Mouse (Mus musculus) neural tube, embryonic 13.5 days (tissue): Measurements from ENCODE around the gene Olfr1265. TPM values are rescaled to one million over a fixed set of nuclear protein-coding genes. Genes with fewer than 3 reads are reported as not detected.

ENCODE experiments used
- ATAC-seq: fragments of 200-750 bp; cut with Nextera tagmentation; 2 replicates; pipeline ENCODE4 v1.8.0; 2017; ENCODE audit warnings: low read depth, mild to moderate bottlenecking, moderate TSS enrichment, moderate library complexity
- H3K27ac ChIP-seq: fragments of 300-500 bp; sonication (generic); replicated peaks from 2 replicates; pipeline ENCODE4 v1.5.1; 2015; ENCODE audit warnings: moderate library complexity, mild to moderate bottlenecking, inconsistent platforms
- H3K27me3 ChIP-seq: fragments of 300-500 bp; sonication (generic); 2 replicates; pipeline ENCODE4 v1.6.1; 2015; ENCODE audit warnings: mild to moderate bottlenecking, inconsistent platforms
- H3K36me3 ChIP-seq: fragments of 300-500 bp; sonication (generic); 2 replicates; pipeline ENCODE4 v1.6.1; 2015; ENCODE audit warnings: mild to moderate bottlenecking, inconsistent platforms
- H3K4me1 ChIP-seq: fragments of 300-500 bp; sonication (generic); replicated peaks from 2 replicates; pipeline ENCODE4 v1.6.1; 2015; ENCODE audit warnings: inconsistent platforms
- H3K4me2 ChIP-seq: fragments of 300-500 bp; sonication (generic); 2 replicates; pipeline ENCODE4 v1.6.1; 2015; ENCODE audit warnings: inconsistent platforms, mild to moderate bottlenecking, moderate library complexity
- H3K4me3 ChIP-seq: fragments of 300-500 bp; sonication (generic); 2 replicates; pipeline ENCODE4 v1.5.1; 2015; ENCODE audit warnings: mild to moderate bottlenecking, inconsistent platforms
- H3K9ac ChIP-seq: fragments of 300-500 bp; sonication (generic); 2 replicates; pipeline ENCODE4 v1.6.1; 2015; ENCODE audit warnings: moderate library complexity, mild to moderate bottlenecking, inconsistent platforms
- H3K9me3 ChIP-seq: fragments of 300-500 bp; sonication (generic); 2 replicates; pipeline ENCODE4 v1.6.1; 2016; ENCODE audit warnings: inconsistent platforms
- WGBS: fragments of 180-500 bp; shearing (Covaris S2); methylation state at CpG from one replicate; pipeline ENCODE4 v1.1.7; 2015; 5-methylcytosine and 5-hydroxymethylcytosine counted together
- polyA plus RNA-seq: library from polyadenylated mRNA; unstranded; fragments of >200 nt; fragmentation: Nextera tagmentation; extraction: Ambion mirVana; gene quantifications from 2 replicates; pipeline ENCODE4 v1.2.1, GENCODE M21; 2015

Gene Olfr1265
- polyA plus RNA-seq, result not detected in 2 replicates

DNA sequence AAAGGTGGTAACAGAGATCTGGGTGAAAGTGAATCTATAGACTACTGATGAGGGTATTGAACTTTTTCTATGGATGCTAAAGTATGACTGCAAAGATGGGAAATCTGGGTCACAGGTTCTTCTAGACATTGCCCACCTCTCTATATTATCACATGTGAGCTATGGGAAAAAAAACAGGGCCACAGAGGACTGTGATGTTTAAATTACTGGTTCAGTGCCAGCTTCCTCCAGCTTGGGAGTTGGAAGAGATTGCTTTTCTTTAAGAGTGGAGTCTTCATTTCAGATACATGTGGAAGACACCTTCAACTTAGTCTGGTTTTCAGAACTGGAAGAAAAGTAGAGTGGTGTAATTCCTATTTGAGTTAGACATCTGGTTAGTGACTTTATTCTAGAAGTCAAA lies at the start of gene Olfr1265:
TSS of gene Olfr1265 (plus strand) at position 301 of the 400 bp plus-strand sequence.
- no peak within 1 kb of the TSS for H3K4me3 ChIP-seq
- ATAC-seq, result no peak
- no peaks in the 10 kb centered on the region for H3K9me3 ChIP-seq
- no peaks in the 10 kb centered on the region for H3K36me3 ChIP-seq
- no peak within 1 kb of the TSS for H3K4me2 ChIP-seq
- H3K27me3 ChIP-seq, result no peaks in the 10 kb centered on the region
- H3K4me1 ChIP-seq, result no peaks in the 10 kb centered on the region
- no peak within 1 kb of the TSS for H3K27ac ChIP-seq
- no peak within 1 kb of the TSS for H3K9ac ChIP-seq

DNA sequence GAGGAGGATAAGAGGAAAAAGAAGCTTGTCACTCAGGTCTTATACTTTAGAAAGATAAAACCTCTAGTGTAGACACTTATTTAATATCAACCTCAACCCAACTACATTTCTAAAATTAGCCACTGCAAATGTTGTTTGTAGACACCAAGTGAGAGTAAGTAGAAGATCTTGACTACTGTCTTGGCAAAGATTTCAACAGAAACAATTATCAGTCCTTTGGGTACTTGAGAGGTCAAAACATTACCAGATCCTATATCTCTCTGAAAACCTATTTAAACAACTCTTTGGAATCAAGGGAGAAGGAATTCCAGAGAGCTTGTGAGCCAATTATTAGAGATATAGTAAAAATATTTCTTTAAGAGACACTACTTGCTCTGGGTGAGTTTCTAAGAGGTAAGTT lies 44.2 kb upstream of the Olfr1265 start, which contains the start of gene Olfr1261:
TSS of gene Olfr1261 (plus strand) at position 301 of the 400 bp plus-strand sequence.
- H3K9me3 ChIP-seq, result no peaks in the 10 kb centered on the region
- H3K4me2 ChIP-seq, result no peak within 1 kb of the TSS
- H3K4me3 ChIP-seq, result no peak within 1 kb of the TSS
- H3K27ac ChIP-seq, result no peak within 1 kb of the TSS
- no peaks in the 10 kb centered on the region for H3K4me1 ChIP-seq
- no peaks in the 10 kb centered on the region for H3K27me3 ChIP-seq
- H3K9ac ChIP-seq, result no peak within 1 kb of the TSS
- H3K36me3 ChIP-seq, result no peaks in the 10 kb centered on the region
- no peak for ATAC-seq

DNA sequence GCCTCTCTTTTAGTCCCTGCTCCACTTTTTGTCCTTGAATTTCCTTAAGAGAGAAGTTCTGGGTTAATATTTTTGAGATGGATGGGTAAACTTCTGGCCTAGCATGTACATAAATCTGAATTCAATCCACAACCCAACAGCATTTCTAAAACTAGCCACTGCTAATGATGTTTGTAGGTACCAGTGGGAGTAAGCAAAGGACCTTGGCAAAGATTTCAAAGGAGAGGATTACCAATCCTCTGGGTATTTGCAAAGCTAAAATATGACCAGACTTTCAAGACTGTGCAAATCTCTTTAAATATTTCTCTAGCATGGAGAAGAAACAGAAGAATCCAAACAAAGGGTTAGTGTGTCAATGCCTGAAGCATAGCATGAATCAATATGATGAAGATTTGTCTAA lies 35.3 kb upstream of the Olfr1265 start, which contains the start of gene Olfr1262:
TSS of gene Olfr1262 (plus strand) at position 301 of the 400 bp plus-strand sequence.
- Histone ChIP-seq H3K4me1 (no peaks in the 10 kb centered on the region), H3K4me3 (no peak within 1 kb of the TSS), H3K36me3 (no peaks in the 10 kb centered on the region), H3K27me3 (no peaks in the 10 kb centered on the region), H3K27ac (no peak within 1 kb of the TSS), H3K4me2 (no peak within 1 kb of the TSS), H3K9me3 (no peaks in the 10 kb centered on the region), H3K9ac (no peak within 1 kb of the TSS)
- no peak for ATAC-seq

DNA sequence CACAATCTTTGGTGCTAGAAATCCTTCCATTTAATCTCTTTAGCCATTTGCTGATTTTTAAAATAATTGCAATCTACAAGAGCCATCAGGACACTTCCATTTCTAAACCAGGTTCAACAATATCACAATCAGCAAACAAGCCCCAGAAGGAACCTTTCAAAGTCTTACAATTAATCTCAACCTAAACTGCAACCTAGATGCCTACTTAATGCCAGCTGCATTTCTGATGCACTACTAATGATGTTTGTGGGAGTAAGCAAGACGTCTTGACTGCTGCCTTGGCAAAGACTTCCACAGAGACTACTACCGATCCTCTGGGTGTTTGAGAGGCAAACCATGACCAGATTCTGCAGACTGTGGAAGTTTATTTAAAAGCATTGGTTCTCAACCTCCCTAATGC lies 23.3 kb upstream of the Olfr1265 start, which contains the start of gene Olfr1263:
TSS of gene Olfr1263 (plus strand) at position 301 of the 400 bp plus-strand sequence.
- H3K9me3 ChIP-seq, result no peaks in the 10 kb centered on the region
- H3K27ac ChIP-seq, result no peak within 1 kb of the TSS
- no peak for ATAC-seq
- WGBS, result 85% methylated on average over 2 of the region's 2 CpGs
- no peaks in the 10 kb centered on the region for H3K4me1 ChIP-seq
- H3K36me3 ChIP-seq, result no peaks in the 10 kb centered on the region
- no peaks in the 10 kb centered on the region for H3K27me3 ChIP-seq
- H3K9ac ChIP-seq, result no peak within 1 kb of the TSS
- H3K4me2 ChIP-seq, result no peak within 1 kb of the TSS
- H3K4me3 ChIP-seq, result no peak within 1 kb of the TSS

DNA sequence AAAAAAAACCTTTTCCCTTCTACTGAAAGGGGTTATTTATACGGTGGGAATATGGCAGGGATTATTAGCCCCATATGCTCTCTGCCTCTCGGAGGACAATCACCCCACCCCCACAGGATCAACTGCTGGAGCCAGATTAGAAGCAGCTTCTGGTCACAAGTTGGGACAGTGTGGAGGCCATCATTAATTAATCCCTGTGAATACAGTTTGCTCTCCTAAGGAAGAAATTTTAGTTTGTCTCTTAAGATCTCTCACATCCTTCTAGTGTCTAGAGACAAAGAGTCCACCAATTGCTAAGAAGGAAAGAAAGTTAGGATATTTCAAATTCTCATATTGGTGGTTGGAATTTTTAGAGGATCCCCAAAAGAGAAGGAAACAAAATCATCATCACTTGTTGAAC lies 9.7 kb upstream of the Olfr1265 start, which contains the start of gene Olfr1264:
TSS of gene Olfr1264 (minus strand) at position 101 of the 400 bp plus-strand sequence.
- no peaks in the 10 kb centered on the region for H3K36me3 ChIP-seq
- no peaks in the 10 kb centered on the region for H3K9me3 ChIP-seq
- no peak within 1 kb of the TSS for H3K9ac ChIP-seq
- no peak within 1 kb of the TSS for H3K4me2 ChIP-seq
- H3K27ac ChIP-seq, result no peak within 1 kb of the TSS
- 74% methylated on average over 2 of the region's 2 CpGs for WGBS
- no peaks in the 10 kb centered on the region for H3K27me3 ChIP-seq
- H3K4me3 ChIP-seq, result no peak within 1 kb of the TSS
- no peaks in the 10 kb centered on the region for H3K4me1 ChIP-seq
- ATAC-seq, result no peak

DNA sequence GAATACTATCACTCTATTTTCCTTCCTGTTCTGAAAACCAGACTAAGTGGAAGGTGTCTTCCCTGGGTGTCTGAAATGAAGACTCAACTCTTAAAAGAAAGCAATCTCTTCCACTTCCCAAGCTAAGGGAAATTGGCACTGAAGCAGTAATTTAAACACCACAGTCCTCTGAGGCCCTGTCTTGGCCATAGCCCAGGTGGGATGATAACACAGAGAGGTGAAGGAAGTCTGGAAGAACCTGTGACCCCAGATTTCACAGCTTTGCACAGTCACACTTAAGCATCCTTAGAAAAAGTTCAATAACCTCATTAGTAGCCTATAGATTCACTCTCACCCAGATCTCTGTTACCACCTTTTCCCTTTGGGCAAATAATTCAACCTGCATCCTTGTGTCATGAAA lies 28.4 kb downstream of the Olfr1265 start, which contains the start of gene Olfr140:
TSS of gene Olfr140 (minus strand) at position 101 of the 400 bp plus-strand sequence.
- Histone ChIP-seq H3K27me3 (no peaks in the 10 kb centered on the region), H3K9me3 (no peaks in the 10 kb centered on the region), H3K4me3 (no peak within 1 kb of the TSS), H3K36me3 (no peaks in the 10 kb centered on the region), H3K27ac (no peak within 1 kb of the TSS), H3K4me2 (no peak within 1 kb of the TSS), H3K9ac (no peak within 1 kb of the TSS), H3K4me1 (no peaks in the 10 kb centered on the region)
- ATAC-seq, result no peak

DNA sequence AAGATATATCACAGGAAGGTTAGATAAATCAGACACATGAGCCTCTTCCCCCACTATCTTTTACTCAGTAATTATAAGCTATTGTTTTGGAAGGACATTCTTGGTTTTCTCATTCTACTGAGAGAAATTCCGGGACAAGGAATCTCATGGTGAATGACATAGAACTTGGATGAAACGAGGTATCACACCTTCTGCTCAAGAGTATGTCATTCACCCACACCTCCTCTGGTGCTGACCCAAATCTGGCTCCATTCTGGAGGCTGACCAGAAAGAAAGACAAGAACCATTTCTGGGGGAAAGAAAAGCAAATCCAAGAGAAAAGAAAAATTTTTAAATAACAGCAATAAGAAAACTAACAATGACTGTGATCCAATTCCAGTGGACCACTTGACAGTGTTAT lies 34.9 kb downstream of the Olfr1265 start:
- H3K4me3 ChIP-seq, result no peak overlapping the region
- WGBS, result 85% methylated on average over 2 of the region's 2 CpGs
- no peaks in the 10 kb centered on the region for H3K4me1 ChIP-seq
- H3K27me3 ChIP-seq, result no peaks in the 10 kb centered on the region
- no peaks in the 10 kb centered on the region for H3K36me3 ChIP-seq
- H3K9me3 ChIP-seq, result no peaks in the 10 kb centered on the region
- no peak overlapping the region for H3K27ac ChIP-seq
- H3K4me2 ChIP-seq, result no peak overlapping the region
- no peak overlapping the region for H3K9ac ChIP-seq
- no peak for ATAC-seq

Other genes starting within 250 kb of the Olfr1265 start
- gene Olfr1254, start 241.7 kb upstream of the Olfr1265 start, polyA plus RNA-seq, result not detected in 2 replicates
- gene Olfr1255, start 223.3 kb upstream of the Olfr1265 start, polyA plus RNA-seq, result not detected in 2 replicates
- not detected in 2 replicates for gene Olfr1256, start 193.8 kb upstream of the Olfr1265 start, polyA plus RNA-seq
- not detected in 2 replicates for gene Olfr48, start 187.1 kb upstream of the Olfr1265 start, polyA plus RNA-seq
- gene Olfr1257, start 156.9 kb upstream of the Olfr1265 start, polyA plus RNA-seq, result not detected in 2 replicates
- not detected in 2 replicates for gene Olfr1258, start 108.0 kb upstream of the Olfr1265 start, polyA plus RNA-seq
- gene Olfr1259, start 86.7 kb upstream of the Olfr1265 start, polyA plus RNA-seq, result not detected in 2 replicates
- not detected in 2 replicates for gene Olfr1260, start 61.0 kb upstream of the Olfr1265 start, polyA plus RNA-seq
- not detected in 2 replicates for gene Olfr1261, start 44.1 kb upstream of the Olfr1265 start, polyA plus RNA-seq
- gene Olfr1262, start 35.2 kb upstream of the Olfr1265 start, polyA plus RNA-seq, result not detected in 2 replicates
- not detected in 2 replicates for gene Olfr1263, start 23.2 kb upstream of the Olfr1265 start, polyA plus RNA-seq
- not detected in 2 replicates for gene Olfr1264, start 9.8 kb upstream of the Olfr1265 start, polyA plus RNA-seq
- not detected in 2 replicates for gene Olfr140, start 28.3 kb downstream of the Olfr1265 start, polyA plus RNA-seq
- not detected in 2 replicates for gene Olfr1269, start 86.1 kb downstream of the Olfr1265 start, polyA plus RNA-seq
- not detected in 2 replicates for gene Olfr32, start 107.0 kb downstream of the Olfr1265 start, polyA plus RNA-seq
- not detected in 2 replicates for gene Olfr1270, start 117.8 kb downstream of the Olfr1265 start, polyA plus RNA-seq
- not detected in 2 replicates for gene Olfr1506, start 189.2 kb downstream of the Olfr1265 start, polyA plus RNA-seq
- gene Olfr142, start 222.3 kb downstream of the Olfr1265 start, polyA plus RNA-seq, result not detected in 2 replicates
- not detected in 2 replicates for gene Olfr1271, start 235.7 kb downstream of the Olfr1265 start, polyA plus RNA-seq